Mouse (Mus musculus) stomach, embryonic 16.5 days (tissue): ENCODE results near the gene Rnf220. TPM values are rescaled to one million over a fixed set of nuclear protein-coding genes. Genes with fewer than 3 reads are reported as not detected.

Experiments used
- ATAC-seq: fragments of 200-750 bp; cut with Nextera tagmentation; 2 replicates; pipeline ENCODE4 v1.8.0; 2017; ENCODE audit warnings: moderate number of reproducible peaks, moderate TSS enrichment; ENCODE audit not compliant: insufficient read depth, low FRiP score
- H3K27ac ChIP-seq: fragments of 300-500 bp; sonication (generic); 2 replicates; pipeline ENCODE4 v1.5.1; 2014; ENCODE audit warnings: low read length
- H3K27me3 ChIP-seq: fragments of 300-500 bp; sonication (generic); 2 replicates; pipeline ENCODE4 v1.6.1; 2014; ENCODE audit warnings: low read length, control low read depth, mixed read lengths; ENCODE audit not compliant: control insufficient read depth, insufficient read depth
- H3K36me3 ChIP-seq: fragments of 300-500 bp; sonication (generic); 2 replicates; pipeline ENCODE4 v1.6.1; 2014; ENCODE audit warnings: low read length; ENCODE audit not compliant: control insufficient read depth, insufficient read depth
- H3K4me1 ChIP-seq: fragments of 300-500 bp; sonication (generic); 2 replicates; pipeline ENCODE4 v1.6.1; 2014; ENCODE audit warnings: low read length, control low read depth, mixed read lengths; ENCODE audit not compliant: control insufficient read depth, insufficient read depth
- H3K4me2 ChIP-seq: fragments of 300-500 bp; sonication (generic); 2 replicates; pipeline ENCODE4 v1.6.1; 2014; ENCODE audit warnings: low read depth, low read length, mixed read lengths
- H3K4me3 ChIP-seq: fragments of 300-500 bp; sonication (generic); replicated peaks from 2 replicates; pipeline ENCODE4 v1.5.1; 2014; ENCODE audit warnings: mild to moderate bottlenecking, low read length
- H3K9ac ChIP-seq: fragments of 300-500 bp; sonication (generic); 2 replicates; pipeline ENCODE4 v1.6.1; 2014; ENCODE audit warnings: low read length
- H3K9me3 ChIP-seq: fragments of 300-500 bp; sonication (generic); replicated peaks from 2 replicates; pipeline ENCODE4 v1.6.1; 2016; ENCODE audit warnings: low read length, control low read depth; ENCODE audit not compliant: control insufficient read depth
- WGBS: fragments of 180-500 bp; shearing (Covaris S2); extraction: QIAGEN DNeasy Blood & Tissue Kit; methylation state at CpG from one replicate; pipeline ENCODE4 v1.1.7; 2014; 5-methylcytosine and 5-hydroxymethylcytosine counted together
- polyA plus RNA-seq: library from polyadenylated mRNA; unstranded; fragments of >200 nt; fragmentation: Nextera tagmentation; extraction: Ambion mirVana; gene quantifications from 2 replicates; pipeline ENCODE4 v1.2.1, GENCODE M21; 2015

The Rnf220 gene
- polyA plus RNA-seq, 1 experiment from 2014 or later, result 46.5 TPM

DNA sequence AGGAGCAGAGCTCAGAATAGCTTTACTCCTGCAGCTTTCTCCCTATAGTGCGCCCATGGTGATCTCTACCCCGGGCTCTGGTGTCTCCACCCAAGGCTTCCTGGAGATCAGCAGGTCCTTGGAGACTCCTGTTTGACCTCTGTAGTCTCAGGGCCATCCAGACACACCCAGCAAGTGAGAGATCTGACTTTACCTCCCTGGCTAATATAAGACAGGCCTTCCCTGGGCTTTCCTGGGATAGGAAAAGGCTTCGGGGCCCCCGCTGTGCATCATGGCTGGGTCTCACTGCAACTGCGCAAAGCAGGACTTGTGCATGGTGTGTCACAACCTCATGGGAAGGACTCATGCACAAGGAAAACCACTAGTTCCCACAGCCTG, 116.3 kb downstream of the Rnf220 start:
- H3K4me3 ChIP-seq, result no peak overlapping the region
- H3K9me3 ChIP-seq, result no peaks in the 10 kb centered on the region
- no peaks in the 10 kb centered on the region for H3K27me3 ChIP-seq
- H3K4me2 ChIP-seq, result no peak overlapping the region
- no peaks in the 10 kb centered on the region for H3K4me1 ChIP-seq
- WGBS, result 90% methylated on average over 5 of the region's 5 CpGs
- no peak overlapping the region for H3K27ac ChIP-seq
- H3K36me3 ChIP-seq, result no peaks in the 10 kb centered on the region
- H3K9ac ChIP-seq, result no peak overlapping the region
- ATAC-seq, result no peak

DNA sequence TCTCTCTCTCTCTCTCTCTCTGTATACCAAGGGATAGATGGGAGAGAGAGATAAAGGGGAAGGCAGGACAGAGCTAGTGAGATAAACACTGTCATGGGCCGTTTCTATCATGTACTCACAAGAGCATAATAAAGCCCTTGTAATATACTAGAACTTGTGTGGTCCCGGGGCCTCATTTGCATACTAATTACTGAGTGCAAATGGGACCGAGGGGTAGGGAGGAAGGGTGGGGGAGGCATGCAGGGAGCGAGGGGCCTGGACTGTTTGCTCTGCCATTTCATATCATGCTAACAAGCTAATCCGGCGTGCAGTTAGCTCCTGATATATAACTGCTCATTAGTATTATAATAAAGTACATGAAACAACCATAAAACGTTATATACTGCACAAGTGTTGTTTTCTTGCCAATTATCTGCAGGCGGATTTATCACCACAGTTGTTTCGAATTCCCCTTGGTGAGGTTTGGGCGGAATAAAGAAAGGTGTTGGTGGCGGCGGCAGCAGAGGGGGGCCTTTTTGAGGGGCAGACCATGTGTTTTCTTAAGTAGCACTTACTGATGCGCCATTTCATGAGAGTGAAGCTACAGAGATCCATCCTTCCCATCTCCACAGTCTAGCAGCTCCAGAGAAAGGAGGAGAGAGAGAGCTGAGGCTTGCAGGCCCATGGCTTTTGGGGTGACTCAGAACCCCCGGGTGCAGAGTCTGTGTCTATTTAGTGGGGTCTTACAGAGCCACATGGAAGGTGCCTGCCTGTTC, 116.9 kb downstream of the Rnf220 start:
- ATAC-seq, result no peak
- Histone ChIP-seq H3K27me3 (no peaks in the 10 kb centered on the region), H3K9me3 (no peaks in the 10 kb centered on the region), H3K4me1 (no peaks in the 10 kb centered on the region), H3K9ac (no peak overlapping the region), H3K27ac (no peak overlapping the region), H3K4me3 (no peak overlapping the region), H3K4me2 (no peak overlapping the region), H3K36me3 (no peaks in the 10 kb centered on the region)
- 66% methylated on average over 14 of the region's 14 CpGs for WGBS

DNA sequence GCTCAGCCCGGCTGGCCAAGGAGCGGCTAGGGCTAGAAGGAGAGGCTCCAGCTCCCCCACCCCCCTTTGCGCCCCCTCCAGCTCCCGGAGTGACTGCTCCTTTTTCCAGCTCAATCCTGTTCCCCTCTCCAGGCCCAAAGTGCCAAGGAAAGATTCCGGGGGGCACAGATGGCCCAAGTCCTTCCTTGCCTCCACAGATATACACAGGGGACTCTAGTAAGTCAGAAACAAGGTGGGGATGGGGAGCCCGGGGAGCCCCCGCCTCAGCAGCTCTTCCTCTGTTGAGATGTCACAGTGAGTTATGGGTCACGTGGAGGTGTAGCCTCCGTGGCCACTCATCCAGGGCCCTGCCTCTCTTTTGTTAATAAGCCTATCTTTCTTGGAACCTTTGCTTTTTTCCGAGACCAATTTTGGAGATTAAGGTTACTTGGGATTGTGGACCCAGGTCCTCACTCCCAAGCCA, 122.7 kb downstream of the Rnf220 start:
- Histone ChIP-seq H3K4me3 (0 out of 2 replicates have a peak overlapping the region, but pooled peaks have one; percentile 10), H3K27me3 (no peaks in the 10 kb centered on the region), H3K4me1 (peaks cover 17% of the 10 kb centered on the region), H3K36me3 (no peaks in the 10 kb centered on the region), H3K4me2 (peak overlapping the region; percentile 36), H3K9me3 (no peaks in the 10 kb centered on the region), H3K27ac (no peak overlapping the region), H3K9ac (0 out of 2 replicates have a peak overlapping the region, but pooled peaks have one; percentile 37)
- WGBS, result 20% methylated on average over 10 of the region's 10 CpGs
- no peak for ATAC-seq

DNA sequence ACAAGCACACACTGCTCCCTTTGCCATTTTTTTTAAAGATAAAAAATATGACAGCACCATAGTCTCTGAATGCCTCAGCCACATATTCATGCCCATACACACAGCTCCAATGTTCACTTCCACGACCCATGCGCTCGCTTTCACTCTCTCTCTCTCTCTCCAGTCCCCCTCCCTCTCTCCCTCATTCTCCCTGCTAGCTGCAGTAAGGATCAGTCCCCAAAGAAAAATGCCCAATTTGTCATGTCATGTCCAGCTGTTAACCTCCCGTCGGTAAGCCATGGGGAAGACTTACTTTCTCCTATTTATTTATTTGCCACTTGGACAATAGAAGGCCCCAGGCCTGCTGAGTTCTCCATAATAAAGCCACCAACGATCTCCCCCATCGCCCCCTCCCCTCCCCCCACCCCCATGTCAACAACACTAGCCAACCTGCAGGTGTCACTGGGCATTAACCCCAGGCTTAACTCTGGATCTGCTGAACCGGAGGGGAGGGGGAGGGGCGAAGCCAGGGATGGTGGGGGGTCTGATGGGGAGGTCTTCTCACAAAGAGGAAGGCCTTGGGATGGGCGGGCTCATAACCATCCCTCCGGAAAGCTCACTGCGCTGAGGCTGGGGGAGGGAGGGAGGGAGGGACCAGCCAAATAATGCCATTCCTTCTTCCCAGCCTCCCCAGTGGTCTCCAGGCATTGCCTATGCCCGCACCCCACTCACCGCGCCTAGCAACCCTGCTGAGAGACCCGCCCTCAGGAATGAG, 123.4 kb downstream of the Rnf220 start:
- H3K4me2 ChIP-seq, result peak overlapping the region; percentile 36
- 12% methylated on average over 16 of the region's 16 CpGs for WGBS
- H3K4me3 ChIP-seq, result 0 out of 2 replicates have a peak overlapping the region, but pooled peaks have one; percentile 10

DNA sequence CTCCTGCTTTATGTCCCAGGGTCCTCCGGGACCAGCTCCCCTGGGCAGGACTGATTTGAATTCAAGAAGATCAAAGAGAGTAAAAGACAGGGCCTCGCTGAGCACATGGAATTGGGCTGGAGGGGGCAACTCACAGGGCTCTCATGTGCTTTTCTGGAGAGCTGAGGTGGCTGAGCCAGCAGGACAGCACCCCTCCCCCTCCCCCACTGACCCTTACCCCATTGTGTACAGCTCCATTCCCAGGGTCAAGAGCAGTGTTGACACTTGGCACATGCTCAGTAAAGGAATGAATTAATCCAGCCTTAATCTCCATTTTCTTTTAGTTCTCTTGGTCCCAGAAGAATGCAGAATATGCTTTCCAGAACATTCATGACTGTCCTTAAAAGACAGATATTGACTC, 125.0 kb downstream of the Rnf220 start:
- ATAC-seq, result no peak
- 50% methylated on average over 2 of the region's 2 CpGs for WGBS
- Histone ChIP-seq H3K36me3 (no peaks in the 10 kb centered on the region), H3K27ac (no peak overlapping the region), H3K27me3 (no peaks in the 10 kb centered on the region), H3K9me3 (no peaks in the 10 kb centered on the region), H3K4me1 (peaks cover 17% of the 10 kb centered on the region), H3K4me2 (no peak overlapping the region), H3K9ac (no peak overlapping the region), H3K4me3 (no peak overlapping the region)

More for the DNA sequence above, 123.4 kb downstream of the Rnf220 start:
- Histone ChIP-seq H3K27ac (no peak overlapping the region), H3K36me3 (no peaks in the 10 kb centered on the region), H3K27me3 (no peaks in the 10 kb centered on the region), H3K9me3 (no peaks in the 10 kb centered on the region), H3K4me1 (peaks cover 17% of the 10 kb centered on the region), H3K9ac (0 out of 2 replicates have a peak overlapping the region, but pooled peaks have one; percentile 37)
- ATAC-seq, result 0 out of 2 replicates have a peak, but pooled peaks have one; percentile 43

DNA sequence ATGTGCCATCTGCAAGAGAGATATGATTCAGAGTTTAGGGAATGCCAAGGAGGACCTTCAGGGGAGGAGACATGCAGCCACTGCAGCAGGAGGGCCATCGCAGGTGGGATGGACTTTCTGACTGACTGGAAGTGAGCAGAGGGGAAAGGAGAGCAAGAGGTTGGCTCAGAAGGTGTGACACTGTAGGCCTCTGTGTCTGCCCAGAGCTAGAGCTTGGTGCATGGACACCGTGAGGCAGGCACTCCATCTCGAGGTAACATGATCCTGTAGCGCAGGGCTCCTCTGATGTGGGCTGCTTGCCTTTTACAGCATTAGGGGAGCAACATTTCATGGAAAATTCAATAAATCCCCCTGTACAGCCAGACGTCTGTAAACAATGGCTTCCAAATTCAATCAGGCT, 126.5 kb downstream of the Rnf220 start:
- Histone ChIP-seq H3K27ac (no peak overlapping the region), H3K9me3 (no peaks in the 10 kb centered on the region), H3K4me2 (no peak overlapping the region), H3K9ac (no peak overlapping the region), H3K27me3 (no peaks in the 10 kb centered on the region), H3K36me3 (no peaks in the 10 kb centered on the region), H3K4me3 (no peak overlapping the region), H3K4me1 (peaks cover 17% of the 10 kb centered on the region)
- no peak for ATAC-seq
- 30% methylated on average over 5 of the region's 5 CpGs for WGBS

DNA sequence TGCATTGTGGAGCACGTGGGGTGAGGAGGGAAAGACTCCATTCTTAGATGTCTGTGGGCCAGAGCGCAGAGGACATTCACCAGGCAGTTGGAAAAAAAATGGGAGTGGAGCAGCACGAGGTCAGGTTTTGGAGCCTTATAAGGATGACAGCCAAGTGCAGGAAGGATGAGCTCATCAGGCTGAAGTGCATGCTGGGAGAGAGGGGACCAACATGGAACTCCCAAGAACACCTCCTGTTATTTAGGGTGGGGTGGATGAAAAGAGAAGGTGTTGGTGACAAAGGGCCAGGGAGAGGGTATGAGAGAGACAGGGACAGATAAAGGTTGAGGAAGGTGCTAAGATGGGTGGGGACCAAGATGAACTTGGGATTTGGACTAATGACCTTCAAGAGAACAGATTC, 127.3 kb downstream of the Rnf220 start:
- no peak overlapping the region for H3K4me3 ChIP-seq
- H3K36me3 ChIP-seq, result no peaks in the 10 kb centered on the region
- H3K4me2 ChIP-seq, result no peak overlapping the region
- no peak for ATAC-seq
- WGBS, result 53% methylated on average over 3 of the region's 3 CpGs
- H3K4me1 ChIP-seq, result peaks cover 17% of the 10 kb centered on the region
- H3K27ac ChIP-seq, result no peak overlapping the region
- H3K9ac ChIP-seq, result no peak overlapping the region
- H3K27me3 ChIP-seq, result no peaks in the 10 kb centered on the region
- H3K9me3 ChIP-seq, result no peaks in the 10 kb centered on the region

DNA sequence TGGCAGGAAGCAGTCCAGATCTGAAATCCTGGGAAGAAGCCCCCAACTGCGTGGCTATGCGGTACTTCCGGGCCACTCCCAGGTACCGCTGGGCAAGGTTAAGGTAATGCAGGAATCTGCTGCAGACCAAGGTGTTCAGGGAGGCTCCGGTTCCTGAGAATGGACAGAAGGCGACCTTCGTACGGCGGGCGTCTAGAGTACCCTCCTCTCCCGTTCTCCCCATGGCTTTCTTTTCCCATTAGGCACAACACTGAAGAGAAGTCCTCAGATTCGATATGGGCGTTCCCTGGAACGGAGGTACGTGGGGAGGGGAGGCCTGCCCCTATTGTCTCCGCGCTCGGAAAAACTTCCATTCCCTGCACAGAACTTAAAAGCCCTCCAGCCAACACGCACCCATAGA, 129.5 kb downstream of the Rnf220 start:
- H3K9me3 ChIP-seq, result no peaks in the 10 kb centered on the region
- WGBS, result 83% methylated on average over 19 of the region's 19 CpGs
- ATAC-seq, result no peak

DNA sequence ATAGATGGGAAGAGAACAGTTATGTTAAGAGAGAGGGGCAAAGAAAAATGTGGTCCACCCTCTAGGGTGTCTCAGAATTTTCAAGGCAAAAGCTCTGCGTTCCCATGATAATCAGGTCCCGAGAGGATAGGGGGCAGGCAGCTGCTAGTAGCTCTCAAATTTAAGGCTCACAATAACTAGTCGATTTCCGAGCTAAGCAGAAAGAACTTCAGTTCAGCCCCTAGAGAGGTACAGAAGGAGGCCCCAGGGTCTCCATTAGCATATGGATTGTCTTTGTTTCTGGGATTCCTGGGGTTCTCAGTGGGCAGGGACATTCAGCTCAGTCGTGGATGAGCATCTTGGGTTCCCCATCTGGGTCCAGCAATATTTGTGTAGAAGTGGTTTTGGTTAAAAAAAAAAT, 134.8 kb downstream of the Rnf220 start:
- WGBS, result 53% methylated on average over 5 of the region's 5 CpGs
- Histone ChIP-seq H3K4me3 (no peak overlapping the region), H3K4me2 (no peak overlapping the region), H3K36me3 (no peaks in the 10 kb centered on the region), H3K9me3 (no peaks in the 10 kb centered on the region), H3K27me3 (no peaks in the 10 kb centered on the region), H3K9ac (no peak overlapping the region), H3K4me1 (peaks cover 12% of the 10 kb centered on the region; the same call in 1 of the 2 replicates), H3K27ac (no peak overlapping the region)
- no peak for ATAC-seq

More for the DNA sequence above, 129.5 kb downstream of the Rnf220 start:
- Histone ChIP-seq H3K27me3 (no peaks in the 10 kb centered on the region), H3K27ac (no peak overlapping the region), H3K36me3 (no peaks in the 10 kb centered on the region), H3K4me3 (no peak overlapping the region), H3K4me1 (peaks cover 5% of the 10 kb centered on the region; the same call in 1 of the 2 replicates), H3K4me2 (no peak overlapping the region), H3K9ac (no peak overlapping the region)
